Mouse (Mus musculus) layer of hippocampus, postnatal 10 days (tissue): ENCODE data around the gene Ezh1. TPM values are rescaled to one million over a fixed set of nuclear protein-coding genes. Genes with fewer than 3 reads are reported as not detected.
"Not testable (repeated sequence)": the region's sequence is repeated elsewhere in the genome, so short reads cannot be mapped to it uniquely, and the experiment has no call there.

Experiments used
- DNase-seq, 2 experiments: peaks; one replicate each; pipeline ENCODE4 v3.0.0; 2021; ENCODE audit warnings: low spot score in 2 of 2
- total RNA-seq, 2 experiments: library from RNA; stranded (reverse); gene quantifications; 2 replicates each; pipeline ENCODE4 v1.2.3; 2021

Gene Ezh1
- total RNA-seq, 2 experiments from 2014 or later = 27.9 to 30.9 TPM

DNA sequence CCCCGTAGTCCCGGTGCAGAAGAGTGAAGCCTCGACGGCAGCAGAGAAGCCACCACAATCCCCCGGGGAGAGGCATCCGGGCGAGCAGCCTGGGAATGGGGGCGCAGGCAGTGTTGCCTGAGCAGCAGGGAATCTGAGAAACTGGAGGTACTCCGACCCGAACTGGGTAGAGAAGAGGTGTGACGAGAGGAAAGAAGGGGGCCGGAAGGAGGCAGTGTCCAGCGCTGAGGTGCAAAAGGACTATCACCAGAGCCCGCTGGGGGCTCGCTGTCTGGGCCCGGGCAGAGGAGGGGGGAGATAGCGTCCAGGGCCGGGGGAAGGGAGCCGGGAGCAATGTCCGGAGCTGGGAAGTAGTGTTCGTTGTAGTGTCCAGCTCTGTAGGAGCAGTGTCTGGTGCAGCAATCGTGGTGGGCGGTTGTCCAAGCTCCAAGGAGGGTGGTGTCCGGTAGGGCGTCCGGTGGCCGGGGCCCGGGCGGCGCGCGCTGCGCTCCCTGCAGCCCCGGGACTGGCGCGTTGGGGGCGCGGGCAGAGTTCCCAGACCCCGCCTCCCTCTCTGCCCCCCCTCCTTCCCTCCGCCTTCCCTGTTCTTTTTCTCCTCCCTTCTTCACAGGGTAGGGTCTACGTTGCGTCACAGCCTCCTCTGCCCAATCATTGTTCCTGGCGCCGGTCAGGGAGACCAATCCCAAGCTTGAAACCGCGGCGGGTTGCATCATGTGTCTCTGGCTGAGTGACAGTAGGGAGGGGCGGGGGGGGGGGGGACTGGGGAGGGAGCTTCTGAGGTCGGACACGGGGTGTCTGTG lies 55.3 kb downstream of the Ezh1 start, which contains the start of gene Plekhh3:
Gene Plekhh3 (minus strand): TSS at position 541 of the 800 bp plus-strand sequence.
- peak; percentile 91 for DNase-seq

- DNase-seq = peak in 1 of 2 experiments; percentile 42
Measured at GRCm38 (mm10) chr11:101170354-101170810, 55.9 kb downstream of the Ezh1 start, which contains the start of gene Cntnap1. Gene Cntnap1 (plus strand): TSS chr11:101170523.

DNA sequence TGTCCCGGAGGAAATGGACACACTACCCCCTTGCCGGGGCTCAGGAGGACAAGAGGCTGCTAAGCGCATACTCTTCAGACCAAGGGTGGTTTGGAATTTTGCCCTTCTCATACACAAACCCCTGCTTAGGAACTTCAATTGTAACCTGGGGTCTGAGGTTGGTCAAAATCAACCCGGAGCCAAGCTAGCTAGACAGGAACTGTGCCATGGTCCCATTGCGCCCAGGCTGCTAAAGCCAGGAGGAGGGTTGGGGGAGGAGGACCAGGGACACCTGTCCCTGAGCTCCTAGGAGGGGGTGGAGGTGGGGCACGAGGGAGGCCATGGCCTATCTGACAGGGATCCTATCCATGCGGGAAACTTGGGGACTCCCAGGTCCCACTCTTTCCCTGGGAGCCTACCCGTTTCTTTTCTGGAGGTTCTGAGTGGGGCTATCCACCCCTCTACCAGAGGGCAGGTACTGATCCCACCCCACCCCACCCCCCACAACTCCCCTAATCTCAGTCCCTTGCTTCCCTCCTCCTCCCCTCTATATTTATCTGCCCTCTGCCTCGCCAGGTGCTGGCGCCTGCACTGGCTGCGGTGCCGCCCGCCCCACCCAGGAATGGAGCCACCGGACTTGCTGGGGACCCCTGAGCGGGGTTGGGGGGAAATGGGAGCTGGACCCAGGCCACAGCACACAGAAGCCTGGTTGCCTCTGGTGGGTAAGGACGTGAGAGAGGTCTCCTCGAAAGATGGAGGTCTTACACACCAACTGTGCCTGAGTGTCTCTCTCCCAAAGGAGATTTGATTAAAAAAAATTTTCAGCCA lies 56.8 kb downstream of the Ezh1 start:
- no peak for DNase-seq

- DNase-seq = no peak
Measured at GRCm38 (mm10) chr11:101168301-101168980, 57.8 kb downstream of the Ezh1 start.

DNA sequence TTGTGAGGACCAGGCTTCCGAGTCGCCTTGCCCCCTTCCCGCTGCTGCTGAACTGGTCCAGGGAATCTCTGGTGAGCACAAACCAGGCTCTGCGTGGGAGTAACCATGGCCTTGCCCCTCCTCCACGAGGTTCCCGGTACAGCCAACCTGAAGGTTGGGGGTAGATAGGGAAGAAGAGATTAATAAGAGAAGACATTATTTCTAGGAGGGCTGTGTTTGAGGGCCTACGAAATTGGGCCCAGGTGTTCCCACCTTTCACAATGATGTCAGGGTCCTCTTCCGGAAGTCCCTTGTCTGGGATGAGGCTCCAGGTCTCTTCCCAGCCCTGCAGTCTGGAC lies 58.3 kb downstream of the Ezh1 start:
- no peak for DNase-seq

DNA sequence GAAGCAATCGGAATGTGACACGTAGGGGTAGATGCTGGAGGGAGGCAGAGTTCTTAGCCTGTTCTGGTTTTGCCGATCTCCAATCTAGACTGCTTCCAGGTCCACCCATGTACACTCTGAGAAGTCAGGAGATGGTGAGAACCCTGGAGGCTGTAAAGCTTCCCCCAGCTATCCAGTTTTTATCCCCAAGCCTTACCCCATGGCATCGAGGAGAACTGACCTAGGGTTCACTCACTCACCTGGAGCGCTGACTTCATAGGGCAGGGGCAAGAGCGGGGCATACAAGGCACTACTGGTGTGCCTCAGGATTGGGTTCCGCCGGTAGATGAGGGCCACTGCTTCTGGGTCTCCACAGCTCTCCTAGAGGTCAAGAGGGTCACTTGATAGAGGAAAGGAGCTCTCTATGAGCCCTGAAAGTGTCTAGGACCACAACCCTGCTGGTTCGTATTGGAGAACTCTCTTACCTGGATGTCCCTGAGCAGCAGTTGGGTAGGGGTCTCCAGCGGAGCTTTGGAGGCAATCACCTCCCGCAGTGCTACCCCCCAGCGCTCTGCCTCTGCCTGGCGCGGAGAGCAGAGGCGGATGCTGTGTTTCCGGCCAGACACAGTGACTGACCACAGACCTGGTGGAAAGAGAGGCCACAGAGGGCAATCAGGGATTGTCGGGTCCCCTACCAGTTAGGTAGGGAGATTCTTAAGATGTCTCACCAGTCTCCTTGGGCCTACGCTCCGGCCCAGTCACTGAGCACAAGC lies 58.9 kb downstream of the Ezh1 start:
- no peak for DNase-seq

DNA sequence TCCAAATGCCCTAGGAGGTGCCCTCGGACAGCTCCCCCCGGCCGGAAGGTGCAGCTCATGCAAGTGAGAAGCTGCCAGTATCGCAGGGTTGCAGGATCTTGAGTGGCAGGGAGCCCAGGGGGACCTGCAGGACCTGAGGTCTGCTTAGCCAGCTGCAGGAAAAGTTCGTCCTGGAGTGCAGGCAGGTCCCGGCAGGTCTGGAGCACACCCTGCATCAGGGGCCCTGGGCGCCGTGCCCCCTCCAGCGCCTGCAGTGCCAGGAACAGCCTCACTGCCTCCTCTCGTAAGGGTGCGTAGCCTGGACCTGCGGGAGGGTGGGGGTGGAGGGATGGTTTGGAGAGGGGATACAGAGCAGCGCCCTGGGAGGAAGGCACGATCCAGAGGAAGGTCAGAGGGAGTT lies 59.9 kb downstream of the Ezh1 start:
- DNase-seq = no peak

- DNase-seq = no peak
Measured at GRCm38 (mm10) chr11:101164677-101165580, 61.3 kb downstream of the Ezh1 start.

GRCm38 (mm10) chr11:101164351-101164665 lies 62.0 kb downstream of the Ezh1 start:
- no peak for DNase-seq

- DNase-seq = no peak
Measured at GRCm38 (mm10) chr11:101163476-101164350, 62.5 kb downstream of the Ezh1 start.

DNA sequence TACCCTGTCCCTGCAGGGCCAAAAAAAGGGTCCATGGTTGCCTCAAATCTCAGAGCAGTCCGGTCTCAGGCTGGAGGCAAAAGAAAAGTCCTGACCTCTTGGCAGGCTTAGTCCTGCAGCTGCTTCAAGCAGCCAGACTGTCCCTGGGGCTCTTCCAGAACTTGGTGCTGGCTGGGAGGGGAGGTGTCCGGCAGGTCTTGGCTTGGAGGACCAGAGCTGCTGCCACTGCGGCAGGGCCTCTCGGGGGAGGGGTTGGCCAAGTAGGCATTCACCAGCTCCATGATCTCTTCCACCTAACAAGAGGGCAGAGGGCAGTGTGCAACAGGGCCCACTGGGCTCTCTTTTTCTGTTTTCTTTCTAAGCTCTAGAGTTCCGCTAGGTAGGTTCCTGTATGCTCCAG lies 63.5 kb downstream of the Ezh1 start:
- no peak for DNase-seq

- DNase-seq = no peak
Measured at GRCm38 (mm10) chr11:101162301-101162700, 64.0 kb downstream of the Ezh1 start.

DNA sequence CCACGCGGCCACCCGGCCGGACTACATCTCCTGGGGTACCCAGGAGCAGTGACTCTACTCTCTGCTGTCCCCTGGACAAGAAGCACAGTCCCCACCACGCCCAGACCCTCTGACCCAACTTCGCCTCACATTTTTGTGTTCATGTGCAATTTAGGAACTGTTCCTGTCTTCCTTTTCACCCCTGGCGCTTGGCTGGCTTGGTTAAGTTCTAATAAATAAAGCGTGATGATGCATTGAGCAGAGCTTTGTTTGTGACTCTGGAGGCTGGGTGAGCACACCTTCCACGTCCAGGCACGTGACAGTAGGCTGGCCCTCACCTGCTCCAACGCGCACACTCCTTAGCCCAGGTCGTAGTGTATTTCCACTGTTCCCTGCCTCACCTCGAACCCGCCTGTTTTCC lies 64.7 kb downstream of the Ezh1 start:
- DNase-seq = no peak

DNA sequence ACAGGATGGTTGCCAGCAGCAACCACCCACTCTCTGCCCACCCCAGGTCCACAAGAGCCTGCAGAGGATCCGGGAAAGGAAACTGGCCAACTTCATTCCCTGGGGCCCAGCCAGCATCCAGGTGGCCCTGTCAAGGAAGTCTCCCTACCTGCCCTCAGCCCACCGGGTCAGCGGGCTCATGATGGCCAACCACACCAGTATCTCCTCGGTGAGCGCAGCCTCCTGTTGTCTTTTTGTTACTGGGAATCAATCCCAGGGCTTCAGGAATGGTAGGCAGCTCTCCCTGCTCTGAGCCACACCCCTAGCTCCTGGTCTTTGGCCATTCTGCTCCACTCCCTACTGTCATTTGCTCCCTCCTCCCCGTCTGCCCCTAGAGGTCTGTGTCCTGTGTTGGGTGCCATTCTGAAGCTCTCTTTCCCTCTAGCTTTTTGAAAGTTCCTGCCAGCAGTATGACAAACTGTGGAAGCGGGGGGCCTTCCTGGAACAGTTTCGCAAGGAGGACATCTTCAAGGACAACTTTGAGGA lies 65.2 kb downstream of the Ezh1 start:
- DNase-seq = not testable (repeated sequence)

DNA sequence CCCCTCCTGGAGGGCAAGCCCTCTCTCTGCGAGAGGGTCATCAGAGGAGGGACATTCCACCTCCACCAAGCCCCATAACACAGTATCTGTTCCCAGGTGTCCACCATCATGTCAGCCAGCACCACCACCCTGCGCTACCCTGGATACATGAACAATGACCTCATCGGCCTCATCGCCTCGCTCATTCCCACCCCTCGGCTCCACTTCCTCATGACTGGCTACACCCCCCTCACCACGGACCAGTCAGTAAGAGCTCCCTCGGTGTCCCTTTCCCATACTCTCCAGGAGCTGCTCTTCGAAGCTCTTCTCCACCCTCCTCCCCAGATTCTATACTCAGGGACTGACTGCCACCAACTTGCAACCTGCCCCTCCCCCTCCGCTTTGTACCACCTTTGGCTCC lies 66.1 kb downstream of the Ezh1 start:
- not testable (repeated sequence) for DNase-seq

DNA sequence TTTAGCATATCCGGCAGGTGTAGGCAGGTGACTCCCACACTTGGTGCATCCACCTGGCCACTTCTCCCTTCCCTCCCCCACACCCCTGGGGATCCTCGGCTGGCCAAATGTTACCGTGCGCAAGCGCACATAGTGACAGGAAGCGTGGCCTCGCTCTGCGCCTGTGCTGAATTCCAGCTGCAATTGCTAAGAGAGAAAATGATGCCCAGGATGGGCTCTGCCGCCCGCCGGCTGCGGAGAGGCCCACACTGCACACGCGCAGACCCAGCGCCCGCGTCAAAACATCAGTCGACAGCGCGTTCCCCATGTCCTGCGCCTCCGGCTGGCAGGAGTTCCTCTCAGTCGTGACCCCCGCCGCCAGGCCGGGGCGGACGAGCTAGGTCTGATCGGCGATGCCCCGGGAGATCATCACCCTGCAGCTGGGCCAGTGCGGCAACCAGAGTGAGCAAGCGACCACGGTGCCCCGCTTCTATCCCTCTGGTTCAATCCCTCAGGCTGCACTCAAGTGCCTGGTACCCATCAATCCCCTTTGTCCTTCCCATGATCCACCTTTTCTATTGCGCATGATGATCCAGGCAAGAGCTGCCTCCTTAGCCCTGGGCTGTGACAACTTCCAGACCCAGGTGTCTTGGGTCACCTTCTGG lies 70.4 kb downstream of the Ezh1 start, which contains the start of gene Tubg2:
Gene Tubg2 (plus strand): TSS at position 180 of the 644 bp plus-strand sequence.
- DNase-seq = peak; percentile 61 to 77

GRCm38 (mm10) chr11:101155151-101155550 lies 71.1 kb downstream of the Ezh1 start:
- no peak for DNase-seq

GRCm38 (mm10) chr11:101154648-101155047 lies 71.6 kb downstream of the Ezh1 start:
- no peak for DNase-seq
